Mouse (Mus musculus): ENCODE measurements around the gene Trappc5.

GRCm38 (mm10) chr8:3717321-3717954, 41.3 kb downstream of the Trappc5 start:
- TF ChIP-seq CTCF (IDR thresholded peaks at IDR 0.05; ENCODE audit: low read depth, low read length) (no peak), POLR2A (IDR thresholded peaks at IDR 0.05; ENCODE audit: borderline replicate concordance, low read depth, low read length) (no peak)
